In the genomic region with DNA sequence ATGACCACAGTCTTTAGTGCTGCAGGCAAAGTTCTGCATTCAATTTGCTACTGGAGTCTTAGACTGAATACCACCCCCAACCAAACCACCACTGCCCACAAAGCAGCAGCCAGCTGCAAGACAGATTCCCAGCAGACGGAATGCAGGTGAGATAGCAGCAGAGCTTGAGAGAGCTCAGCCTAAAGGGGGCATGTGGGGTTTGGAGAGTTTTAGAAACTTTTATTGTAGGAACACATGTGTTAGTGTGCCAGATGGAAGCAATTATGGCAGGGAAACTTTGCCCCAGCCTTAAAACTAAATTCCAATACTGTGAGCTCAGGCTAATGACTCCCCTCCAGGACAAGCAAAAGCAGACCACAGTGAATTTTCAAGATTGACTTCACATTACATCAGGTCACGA, we compare ENCODE assay signal across 16 mouse cellular contexts.
DNase-seq lines count a peak whose midpoint lies in the region.
"Had no signal": no experiment of that assay in that cellular context is flagged by ENCODE, and none has a peak within 500 bp of the region (broad histone marks: within the 10 kb centered on the region; RNA-seq: fewer than 3 reads in every experiment).

No protein-coding gene starts in this region.

- peak overlapping the region; percentile 50; the same call in 1 of the 2 replicates for H3K27ac ChIP-seq in limb, embryonic 10.5 days
- H3K27ac ChIP-seq: heart, embryonic 15.5 days; liver, embryonic 12.5 days; midbrain, embryonic 13.5 days had no signal

- peak; percentile 16 for DNase-seq in gastrocnemius, adult 18-20 months (ENCODE audit: low spot score)
- no peak for DNase-seq in gastrocnemius, adult 8-10 months (ENCODE audit: low spot score in 2 of 2)
- DNase-seq in 3134 (ENCODE audit: extremely low read depth, insufficient read length, low spot score) = peak; percentile 53
- peak; percentile 52 for DNase-seq in embryo, embryonic 9.5 days (ENCODE audit: extremely low spot score)
- peak; percentile 78 for DNase-seq in limb, embryonic 10.5 days (ENCODE audit: low spot score)
- DNase-seq in natural killer cell, adult 2 months (ENCODE audit: low spot score in 2 of 2) = no peak
- DNase-seq in left cerebral cortex, postnatal 4 days = no peak
- DNase-seq in cerebellum, postnatal 10 days = no peak
- DNase-seq: cerebellum, adult 9-11 months; gastrocnemius, postnatal 10 days; kidney, postnatal 10 days; lung, postnatal 10 days had no signal

- 8% methylated on average over 2 of the region's 2 CpGs for WGBS in limb, embryonic 10.5 days

- H3K9me3 ChIP-seq in limb, embryonic 10.5 days (replicated peaks) = no peaks in the 10 kb centered on the region
- H3K9me3 ChIP-seq: G1E; heart, embryonic 15.5 days; liver, embryonic 12.5 days; midbrain, embryonic 13.5 days had no signal

- H3K4me1 ChIP-seq in limb, embryonic 10.5 days = peaks cover 30% of the 10 kb centered on the region
- H3K4me1 ChIP-seq: heart, embryonic 15.5 days; liver, embryonic 12.5 days; midbrain, embryonic 13.5 days had no signal

- H3K4me3 ChIP-seq in limb, embryonic 10.5 days = no peak overlapping the region
- H3K4me3 ChIP-seq: heart, embryonic 15.5 days; liver, embryonic 12.5 days; midbrain, embryonic 13.5 days had no signal

- no peaks in the 10 kb centered on the region for H3K36me3 ChIP-seq in limb, embryonic 10.5 days
- H3K36me3 ChIP-seq: G1E; heart, embryonic 15.5 days; liver, embryonic 12.5 days; midbrain, embryonic 13.5 days had no signal

- no peaks in the 10 kb centered on the region for H3K27me3 ChIP-seq in limb, embryonic 10.5 days (ENCODE audit: low read depth, poor library complexity, severe bottlenecking)
- H3K27me3 ChIP-seq: heart, embryonic 15.5 days; liver, embryonic 12.5 days; midbrain, embryonic 13.5 days had no signal

- intact Hi-C loops in left cerebral cortex, postnatal 4 days (cut with DNase I) = no loop called here

Comparison
In these comparisons a context has a peak if more than half of its experiments do, and no peak if none do; other contexts are left out.
1. DNase-seq: peak in gastrocnemius, adult 18-20 months (single experiment), 3134 (single experiment), embryo, embryonic 9.5 days (single experiment) and limb, embryonic 10.5 days (single experiment); none in gastrocnemius, adult 8-10 months (0 of 2), natural killer cell, adult 2 months (0 of 2), left cerebral cortex, postnatal 4 days (single experiment) and cerebellum, postnatal 10 days (0 of 2).